13 mouse cellular contexts compared by ENCODE assay signal in genomic region chr4:129034224-129034623, GRCm38 (mm10). TPM values are rescaled to one million over a fixed set of nuclear protein-coding genes. Genes with fewer than 3 reads are reported as not detected.
DNase-seq lines count a peak whose midpoint lies in the region; ATAC-seq and TF ChIP-seq lines count a peak whose summit lies in the region.
"Had no signal": no experiment of that assay in that cellular context is flagged by ENCODE, and none has a peak within 500 bp of the region (broad histone marks: within the 10 kb centered on the region; RNA-seq: fewer than 3 reads in every experiment).

No protein-coding gene starts in this region.

- H3K27ac ChIP-seq in gastrocnemius, adult 2 months: peak overlapping the region; percentile 86
- peak overlapping the region; percentile 84; the same call in 1 of the 2 replicates for H3K27ac ChIP-seq in lung, embryonic 14.5 days (ENCODE audit: low read depth)
- H3K27ac ChIP-seq in CH12.LX (ENCODE audit: insufficient read depth, low read depth): peak overlapping the region; percentile 99
- H3K27ac ChIP-seq in hindbrain, embryonic 12.5 days: no peak overlapping the region
- H3K27ac ChIP-seq: hindbrain, embryonic 13.5 days; neural tube, embryonic 13.5 days had no signal

- no peaks in the 10 kb centered on the region for H3K27me3 ChIP-seq in lung, embryonic 14.5 days (ENCODE audit: insufficient read depth, low read length)
- H3K27me3 ChIP-seq in CH12.LX (replicated peaks) (no peaks in the 10 kb centered on the region), myocyte (ENCODE audit: control insufficient read depth, insufficient read depth, insufficient read length) (no peaks in the 10 kb centered on the region)
- H3K27me3 ChIP-seq in hindbrain, embryonic 12.5 days: no peaks in the 10 kb centered on the region
- H3K27me3 ChIP-seq: neural tube, embryonic 13.5 days had no signal

- H3K9ac ChIP-seq in lung, embryonic 14.5 days: no peak overlapping the region
- H3K9ac ChIP-seq in CH12.LX (ENCODE audit: insufficient read depth, low read depth): no peak overlapping the region
- H3K9ac ChIP-seq in hindbrain, embryonic 12.5 days: no peak overlapping the region
- H3K9ac ChIP-seq: forebrain, postnatal 0 days; hindbrain, embryonic 13.5 days had no signal

- H3K4me2 ChIP-seq in lung, embryonic 14.5 days: no peak overlapping the region; the same call in 1 of the 2 replicates
- H3K4me2 ChIP-seq in CH12.LX (ENCODE audit: insufficient read depth, low read depth, poor library complexity, severe bottlenecking) (peak overlapping the region; percentile 89), myocyte (ENCODE audit: low read depth) (peak overlapping the region; percentile 88)
- no peak overlapping the region for H3K4me2 ChIP-seq in hindbrain, embryonic 12.5 days (replicated peaks)
- H3K4me2 ChIP-seq: hindbrain, embryonic 13.5 days; neural tube, embryonic 13.5 days had no signal

- H3K36me3 ChIP-seq in lung, embryonic 14.5 days (ENCODE audit: insufficient read depth): no peaks in the 10 kb centered on the region
- H3K36me3 ChIP-seq in CH12.LX (replicated peaks in 1 of 2; ENCODE audit: control insufficient read depth in 1 of 2, insufficient read depth in 1 of 2, low read length in 1 of 2) (no peaks in the 10 kb centered on the region), myocyte (ENCODE audit: control insufficient read depth, insufficient read depth) (no peaks in the 10 kb centered on the region)
- H3K36me3 ChIP-seq in hindbrain, embryonic 12.5 days: no peaks in the 10 kb centered on the region
- H3K36me3 ChIP-seq: hindbrain, embryonic 13.5 days; neural tube, embryonic 13.5 days had no signal

- TF ChIP-seq RAD21 in CH12.LX (IDR thresholded peaks at IDR 0.05; ENCODE audit: low read depth, low read length): no peak

- no peak for ATAC-seq in lung, embryonic 14.5 days (ENCODE audit: insufficient read depth)
- no peak for ATAC-seq in hindbrain, embryonic 12.5 days (ENCODE audit: low FRiP score)
- ATAC-seq: midbrain, embryonic 16.5 days had no signal

- 78% methylated on average over 3 of the region's 3 CpGs for WGBS in lung, embryonic 14.5 days
- 87% methylated on average over 3 of the region's 3 CpGs for WGBS in hindbrain, embryonic 12.5 days

- peaks cover 13% of the 10 kb centered on the region; the same call in 1 of the 2 replicates for H3K4me1 ChIP-seq in lung, embryonic 14.5 days (ENCODE audit: insufficient read depth)
- H3K4me1 ChIP-seq in CH12.LX (ENCODE audit: control insufficient read depth in 1 of 2, insufficient read depth in 2 of 2): peaks cover 19 to 48% of the 10 kb centered on the region in 2 experiments
- H3K4me1 ChIP-seq in hindbrain, embryonic 12.5 days: peaks cover 13% of the 10 kb centered on the region

- H3K79me2 ChIP-seq in CH12.LX (replicated peaks; ENCODE audit: control insufficient read depth, extremely low read depth, insufficient read depth, poor library complexity, severe bottlenecking): no peaks in the 10 kb centered on the region
- H3K79me2 ChIP-seq in myocyte (ENCODE audit: control insufficient read depth, insufficient read depth): no peaks in the 10 kb centered on the region

- no peak for TF ChIP-seq POLR2A in CH12.LX (IDR thresholded peaks at IDR 0.05; ENCODE audit: low read depth, low read length)
- no peak for TF ChIP-seq POLR2A in myocyte (IDR thresholded peaks at IDR 0.05; ENCODE audit: insufficient read length, low read depth)

- dilution Hi-C loops in CH12.LX (cut with MboI; ENCODE audit: extremely low pct_ligation_motif_present, extremely low pct_unique_long_range_greater_than_20kb, low sequenced_read_pairs): no loop called here

- no peaks in the 10 kb centered on the region for H3K9me3 ChIP-seq in lung, embryonic 14.5 days (ENCODE audit: low read depth, low read length)
- no peaks in the 10 kb centered on the region for H3K9me3 ChIP-seq in CH12.LX (replicated peaks; ENCODE audit: low read length)
- H3K9me3 ChIP-seq in hindbrain, embryonic 12.5 days (replicated peaks): no peaks in the 10 kb centered on the region
- H3K9me3 ChIP-seq: hindbrain, embryonic 13.5 days; neural tube, embryonic 13.5 days had no signal

- H3K4me3 ChIP-seq in gastrocnemius, adult 2 months: no peak overlapping the region
- no peak overlapping the region for H3K4me3 ChIP-seq in lung, embryonic 14.5 days (ENCODE audit: low read depth, low read length)
- H3K4me3 ChIP-seq in CH12.LX (replicated peaks in 1 of 3; ENCODE audit: low read depth in 2 of 3, low read length in 2 of 3, poor library complexity in 1 of 3) (peak overlapping the region in 2 of 3 experiments; percentile 37 to 51), myocyte (peak overlapping the region; percentile 1)
- H3K4me3 ChIP-seq in hindbrain, embryonic 12.5 days: no peak overlapping the region
- H3K4me3 ChIP-seq: hindbrain, embryonic 13.5 days; neural tube, embryonic 13.5 days had no signal

- no peak for TF ChIP-seq CTCF in gastrocnemius, adult 2 months (IDR thresholded peaks at IDR 0.05)
- TF ChIP-seq CTCF in lung, embryonic 14.5 days (IDR thresholded peaks at IDR 0.05; ENCODE audit: low read depth): no peak
- no peak for TF ChIP-seq CTCF in CH12.LX (conservative IDR thresholded peaks at IDR 0.05 in 1 of 2, IDR thresholded peaks at IDR 0.05 in 1 of 2; ENCODE audit: low read depth in 2 of 2, low read length in 2 of 2)

- intact Hi-C loops in gastrocnemius, adult 2 months (cut with DNase I): loop anchor here (2.0 kb wide), 1 partner anchor 23 kb away; no protein-coding TSS in a partner anchor

- no peak for TF ChIP-seq EP300 in CH12.LX (IDR thresholded peaks at IDR 0.05; ENCODE audit: low read length)

- no peak overlapping the region for H3ac ChIP-seq in myocyte (ENCODE audit: control insufficient read depth, insufficient read length)

- no peak for DNase-seq in gastrocnemius, adult 2 months
- no peak for DNase-seq in gastrocnemius, postnatal 25 days
- no peak for DNase-seq in lung, embryonic 14.5 days
- no peak for DNase-seq in lung, postnatal 10 days
- peak; percentile 24 for DNase-seq in CH12.LX (ENCODE audit: extremely low read depth)
- DNase-seq in ovary, postnatal 36 days (ENCODE audit: low spot score): no peak
- DNase-seq: cerebellum, postnatal 10 days; forebrain, postnatal 0 days had no signal

- in situ Hi-C loops in CH12.LX (cut with MboI; ENCODE audit: low pct_ligation_motif_present, low pct_unique_long_range_greater_than_20kb, low sequenced_read_pairs): loop anchor here (10.0 kb wide), 1 partner anchor 59 kb away; no protein-coding TSS in a partner anchor

TF ChIP-seq in CH12.LX, 34 proteins besides CTCF, POLR2A, EP300 and RAD21:
- TF ChIP-seq TCF12 (IDR thresholded peaks at IDR 0.05; ENCODE audit: low read depth, low read length): no peak
- 0 out of 2 replicates have a peak, but pooled peaks have one; percentile 73 for TF ChIP-seq CHD1 (IDR thresholded peaks at IDR 0.05; ENCODE audit: low read depth, low read length)

TF ChIP-seq in myocyte, 11 proteins besides CTCF, POLR2A, EP300 and RAD21:
- TF ChIP-seq SRF (IDR thresholded peaks at IDR 0.05; ENCODE audit: control insufficient read depth, insufficient read length, low read depth) (no peak), USF1 (IDR thresholded peaks at IDR 0.05; ENCODE audit: low read depth) (no peak), MAX (IDR thresholded peaks at IDR 0.05; ENCODE audit: low read depth) (no peak), E2F4 (IDR thresholded peaks at IDR 0.05; ENCODE audit: insufficient read depth) (no peak), MYOD1 (IDR thresholded peaks at IDR 0.05; ENCODE audit: control insufficient read depth in 1 of 3, insufficient read length in 2 of 3, low read depth in 2 of 3) (no peak), REST (IDR thresholded peaks at IDR 0.05; ENCODE audit: insufficient read depth, insufficient read length) (no peak), MYOG (IDR thresholded peaks at IDR 0.05; ENCODE audit: control insufficient read depth in 1 of 3, insufficient read depth in 1 of 3, insufficient read length in 2 of 3, low read depth in 2 of 3) (no peak), TCF3 (IDR thresholded peaks at IDR 0.05; ENCODE audit: insufficient read length, low read depth) (no peak), POLR2AphosphoS2 (IDR thresholded peaks at IDR 0.05; ENCODE audit: insufficient read length, low read depth) (no peak), CEBPB (IDR thresholded peaks at IDR 0.05; ENCODE audit: insufficient read depth, poor library complexity, severe bottlenecking) (no peak), TCF12 (IDR thresholded peaks at IDR 0.05; ENCODE audit: insufficient read depth, poor library complexity, severe bottlenecking) (no peak)
TF ChIP-seq in myocyte: peak in this region for 0.

RNA-seq across cellular contexts. Expression of gene Rnf19b, which starts 23.8 kb away (rescaled TPM):
- 10 to 100 TPM; 22.0 to 24.0 TPM for total RNA-seq in gastrocnemius, adult 2 months (2021)
- 10 to 100 TPM; 17.8 to 20.2 TPM for total RNA-seq in gastrocnemius, postnatal 25 days (2021)
- polyA plus RNA-seq in lung, embryonic 14.5 days (2014; fragmentation: Nextera tagmentation; extraction: Ambion mirVana): 7.9 and 8.5 TPM in 2 replicates
- total RNA-seq in CH12.LX (2012; rRNA removed): 65.3 and 75.3 TPM in 2 replicates
- total RNA-seq in CH12.LX (2014; rRNA removed): 104 and 111 TPM in 2 replicates
- polyA plus RNA-seq in CH12.LX (2012; ENCODE audit: insufficient read length, low read depth): 98.3 and 102 TPM in 2 replicates
- polyA plus RNA-seq in myocyte (2012; fragmentation: generic; extraction: Trizol): 49.3 TPM
- polyA plus RNA-seq in hindbrain, embryonic 12.5 days (2016; fragmentation: Nextera tagmentation; extraction: Ambion mirVana): 17.7 and 20.4 TPM in 2 replicates

RNA-seq across cellular contexts. Expression of gene Ak2, which starts 42.5 kb away (rescaled TPM):
- 10 to 100 TPM; 27.8 to 31.3 TPM for total RNA-seq in gastrocnemius, adult 2 months (2021)
- total RNA-seq in gastrocnemius, postnatal 25 days (2021): 10 to 100 TPM; 27.4 to 36.0 TPM
- polyA plus RNA-seq in lung, embryonic 14.5 days (2014; fragmentation: Nextera tagmentation; extraction: Ambion mirVana): 138 and 148 TPM in 2 replicates
- total RNA-seq in CH12.LX (2012; rRNA removed) (269 and 278 TPM in 2 replicates), CH12.LX (2014; rRNA removed) (280 and 293 TPM in 2 replicates)
- polyA plus RNA-seq in CH12.LX (2012; ENCODE audit: insufficient read length, low read depth) (343 and 363 TPM in 2 replicates), myocyte (2012; fragmentation: generic; extraction: Trizol) (83.0 TPM)
- 122 and 128 TPM in 2 replicates for polyA plus RNA-seq in hindbrain, embryonic 12.5 days (2016; fragmentation: Nextera tagmentation; extraction: Ambion mirVana)

Comparison
In these comparisons a context has a peak if more than half of its experiments do, and no peak if none do; other contexts are left out.
1. H3K4me3 ChIP-seq: peak in CH12.LX (2 of 3) and myocyte (single experiment); none in gastrocnemius, adult 2 months (single experiment), lung, embryonic 14.5 days (single experiment) and hindbrain, embryonic 12.5 days (single experiment).
2. H3K4me2 ChIP-seq: peak in CH12.LX (single experiment) and myocyte (single experiment); none in lung, embryonic 14.5 days (single experiment) and hindbrain, embryonic 12.5 days (single experiment).